Mouse (Mus musculus) adrenal gland, postnatal 36 days (tissue): ENCODE results near the gene Krt33b. TPM values are rescaled to one million over a fixed set of nuclear protein-coding genes. Genes with fewer than 3 reads are reported as not detected.

ENCODE experiments used
- DNase-seq, 2 experiments: peaks; one replicate each; pipeline ENCODE4 v3.0.0; 2021; ENCODE audit warnings: mixed read lengths in 1 of 2
- long read RNA-seq, 2 experiments: library from polyadenylated mRNA; stranded (forward); transcript quantifications; one replicate each; pipeline ENCODE4 v2.0.0; 2021; ENCODE audit warnings: borderline sequencing depth in 2 of 2
- total RNA-seq, 2 experiments: library from RNA; stranded (reverse); gene quantifications; 2 replicates each; pipeline ENCODE4 v1.2.3; 2021

Krt33b gene
- not detected for total RNA-seq
- long read RNA-seq, experiment 1 = 0 reads
- long read RNA-seq, experiment 2 = 0 reads

DNA sequence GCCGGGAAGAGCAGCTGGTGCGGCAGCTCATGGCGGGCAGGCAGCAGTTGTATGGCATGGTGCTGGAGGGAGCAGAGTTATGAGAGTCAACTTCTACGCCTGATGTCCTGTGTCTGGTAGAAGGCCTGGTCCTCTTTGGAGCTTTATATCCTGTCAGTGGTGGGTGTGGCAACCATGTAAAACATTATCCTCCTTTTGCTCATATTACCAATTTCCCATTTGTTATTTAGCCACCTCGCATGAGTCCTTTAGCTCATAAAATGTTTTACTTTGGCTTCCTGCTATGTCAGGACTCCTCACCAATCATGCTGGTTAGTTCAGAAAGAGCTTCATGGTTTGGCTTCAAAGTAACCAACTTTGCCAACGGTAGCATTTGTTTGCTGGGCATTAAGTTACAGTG lies at the start of gene Krt33b:
Gene Krt33b, minus strand, starts transcription at position 101 of the 400 bp plus-strand sequence.
- DNase-seq = no peak

DNA sequence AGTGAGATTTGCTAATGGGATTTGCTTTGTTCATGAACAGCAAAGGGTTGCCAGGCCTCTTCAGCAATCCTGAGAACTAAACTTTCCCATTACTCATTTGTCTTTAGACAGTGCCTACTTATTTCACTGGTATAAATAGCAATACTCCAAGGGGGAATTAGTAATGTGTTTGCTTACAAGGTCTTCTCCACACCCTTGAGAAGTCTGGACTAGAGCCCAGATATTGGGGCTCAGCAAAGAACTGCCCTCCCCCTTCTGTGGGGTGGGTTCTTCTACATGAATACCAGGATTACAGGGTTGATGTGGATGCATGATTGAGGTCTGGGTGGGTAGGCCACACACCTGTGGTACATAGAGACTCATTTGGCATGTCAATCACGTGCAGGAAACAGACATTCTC lies 44.2 kb upstream of the Krt33b start:
- DNase-seq = no peak

DNA sequence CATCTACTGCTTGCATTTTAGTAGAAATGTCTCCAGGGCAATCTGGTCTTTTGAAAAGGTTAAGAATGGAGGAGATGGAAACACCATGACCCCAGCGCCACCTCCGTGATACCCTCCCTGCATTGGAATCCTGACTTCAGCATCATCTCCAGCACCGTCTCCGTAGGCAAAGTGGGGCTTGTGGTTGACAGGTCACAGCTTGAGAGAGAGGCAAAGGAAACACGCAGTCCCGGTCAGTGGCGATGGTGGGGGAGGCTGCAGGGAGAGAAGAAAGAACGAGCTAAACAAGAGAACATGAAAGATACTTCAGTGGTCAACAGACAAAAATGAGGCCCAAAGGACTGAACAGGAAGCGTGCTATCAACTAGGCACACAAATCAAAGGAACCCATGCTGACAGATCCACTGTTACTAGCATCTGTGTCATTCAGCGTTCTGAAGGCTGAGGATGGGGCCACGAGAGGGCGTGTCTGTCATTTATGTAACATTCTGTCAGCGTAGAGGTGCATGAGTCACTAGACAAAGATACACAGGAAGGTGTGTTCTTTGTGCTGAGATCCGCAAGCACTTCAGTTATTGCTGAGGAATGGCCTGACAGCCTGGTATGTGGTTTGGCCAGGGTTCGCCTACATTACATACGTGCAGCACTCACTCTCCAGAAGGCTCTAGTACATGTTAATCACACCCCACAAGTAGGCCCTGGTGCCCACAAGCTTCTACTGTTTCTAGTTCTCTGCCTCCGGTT lies 37.8 kb upstream of the Krt33b start:
- DNase-seq = no peak

DNA sequence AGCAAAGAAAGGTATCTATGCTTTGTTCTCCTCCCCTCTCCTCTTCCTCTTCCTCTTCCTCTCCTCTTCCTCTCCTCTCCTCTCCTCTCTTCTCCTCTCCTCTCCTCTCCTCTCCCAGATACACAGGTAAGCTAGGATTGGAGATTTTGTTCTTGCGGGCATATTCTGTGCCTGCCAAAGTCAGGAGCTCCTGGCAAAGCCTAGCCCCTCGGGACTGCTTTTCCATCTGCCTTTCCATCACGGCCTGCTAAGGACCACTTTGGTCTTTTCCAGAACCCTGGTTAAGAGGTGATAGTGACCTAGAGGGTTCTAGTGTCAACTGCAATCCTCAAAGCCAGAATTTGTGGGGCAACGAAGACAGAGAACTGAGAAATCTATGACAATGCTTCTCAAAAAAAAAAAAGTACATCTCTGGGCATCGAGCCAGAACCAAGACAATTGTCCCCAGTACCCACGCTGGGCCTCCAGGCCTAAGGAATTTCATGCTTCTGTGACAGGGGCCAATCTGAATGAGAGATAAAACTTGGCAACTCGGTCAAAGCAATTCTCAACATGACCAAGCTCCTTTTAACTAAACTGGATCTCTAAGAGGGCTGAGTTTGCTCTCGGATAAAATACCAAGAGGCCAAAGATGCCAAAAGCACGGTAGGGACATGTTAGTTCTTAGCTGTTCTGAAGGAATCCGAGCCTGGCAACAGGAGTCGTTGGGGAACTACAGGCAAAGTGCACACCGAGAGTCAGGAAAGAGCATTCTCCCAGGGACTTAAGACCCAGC lies 36.8 kb upstream of the Krt33b start:
- no peak for DNase-seq

DNA sequence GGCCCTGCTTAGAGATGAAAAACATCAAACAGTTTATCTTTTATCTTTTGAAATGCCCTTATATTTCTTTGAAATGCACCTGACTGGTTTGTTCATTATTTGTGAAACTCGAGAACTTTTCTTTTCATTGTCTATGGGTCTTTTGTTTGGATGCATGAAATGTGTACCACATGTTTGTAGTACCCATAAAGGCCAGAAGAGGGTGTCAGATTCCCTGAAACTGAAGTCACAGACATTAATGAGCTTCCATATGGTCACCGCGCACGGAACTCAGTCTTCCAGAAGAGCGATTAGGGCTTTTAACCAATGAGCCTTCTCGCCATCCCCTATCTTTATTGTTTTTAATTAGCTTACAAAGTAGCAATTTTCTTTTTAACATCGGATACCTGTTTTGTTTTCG lies 29.2 kb upstream of the Krt33b start:
- no peak for DNase-seq

DNA sequence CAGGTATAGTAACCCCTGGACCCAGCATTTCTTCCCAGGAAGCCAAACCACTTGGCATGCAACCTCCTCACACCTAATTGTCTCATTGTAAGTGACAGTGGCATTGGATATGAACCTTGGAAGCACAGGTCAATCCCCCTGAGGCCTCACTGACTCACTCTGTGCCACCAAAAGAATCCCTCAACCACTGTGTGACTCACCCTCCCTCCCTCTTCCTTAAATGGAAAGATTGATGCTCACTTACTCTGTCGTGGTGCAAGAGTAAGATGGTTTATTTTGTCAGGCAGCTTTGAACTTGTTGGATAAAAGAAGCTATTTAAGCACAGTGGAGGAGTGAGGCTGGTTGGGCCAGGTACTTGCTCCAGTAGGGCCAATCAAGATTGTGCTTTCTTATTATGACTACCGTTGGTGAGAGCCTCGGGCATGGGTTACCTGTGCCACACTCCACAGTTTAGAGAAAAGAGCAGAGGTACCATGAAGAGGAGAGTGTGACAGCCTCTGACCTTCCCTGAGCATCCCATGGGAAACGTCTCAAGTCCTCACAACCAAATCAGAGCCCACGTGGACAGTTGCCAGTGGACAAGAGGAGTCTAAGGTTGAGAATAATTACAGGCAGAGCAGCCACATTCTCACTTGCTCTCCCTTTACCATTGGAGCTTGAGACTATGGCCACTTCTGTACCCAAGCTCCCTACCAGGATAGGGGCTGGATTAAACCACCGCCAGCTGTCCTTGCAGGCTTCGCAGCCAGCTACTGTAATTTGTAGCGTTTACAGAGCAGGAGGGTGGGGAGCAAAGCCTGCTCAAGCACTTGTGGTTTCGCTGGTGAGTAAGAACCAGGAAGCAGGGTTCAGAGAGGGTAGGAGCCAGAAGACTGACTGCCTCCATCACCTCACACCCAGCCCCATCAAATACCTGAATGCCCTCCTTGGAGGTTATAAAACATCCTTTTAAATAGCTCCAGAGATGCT lies 26.3 kb upstream of the Krt33b start:
- peak; percentile 1 to 26 for DNase-seq

DNA sequence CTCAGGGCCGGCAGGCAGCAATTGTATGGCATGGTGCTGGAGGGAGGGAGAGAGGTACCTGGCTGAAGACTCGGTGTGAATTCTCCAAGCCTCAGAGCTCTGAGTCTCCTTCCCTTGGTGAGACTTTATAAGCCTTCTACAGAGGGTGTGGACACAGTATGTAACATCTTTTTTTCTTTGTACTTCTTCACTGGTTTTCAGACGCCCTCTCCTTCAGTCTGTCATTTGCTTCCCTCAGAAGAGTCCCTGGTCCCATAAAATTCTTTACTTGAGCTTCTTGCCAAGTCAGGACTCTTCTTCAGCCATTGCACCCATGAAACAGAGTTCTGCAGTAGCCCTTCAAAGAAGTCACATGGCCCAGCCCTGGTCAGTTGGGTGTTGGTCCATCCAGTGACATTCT lies 20.8 kb upstream of the Krt33b start, which contains the start of gene Krt31:
Gene Krt31, minus strand, starts transcription at position 101 of the 400 bp plus-strand sequence.
- no peak for DNase-seq

DNA sequence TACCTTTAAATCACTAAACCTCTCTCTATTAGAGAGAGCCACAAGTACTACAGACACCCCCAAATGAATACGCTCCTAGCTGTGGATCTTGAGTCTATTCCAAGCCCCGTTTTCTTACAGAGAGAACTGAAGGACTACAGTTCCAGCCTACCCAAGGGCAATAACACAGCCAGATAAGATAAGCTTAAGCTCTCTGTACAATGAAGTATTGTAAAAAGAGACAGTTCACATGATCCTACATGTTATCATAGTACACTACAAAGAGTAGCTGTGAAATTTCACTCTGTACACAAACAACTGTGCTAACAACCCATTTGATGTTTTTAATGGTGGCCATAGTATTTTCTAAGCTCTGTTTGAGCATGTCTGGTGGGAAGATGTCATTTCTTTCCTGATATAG lies 17.5 kb upstream of the Krt33b start:
- DNase-seq = no peak

DNA sequence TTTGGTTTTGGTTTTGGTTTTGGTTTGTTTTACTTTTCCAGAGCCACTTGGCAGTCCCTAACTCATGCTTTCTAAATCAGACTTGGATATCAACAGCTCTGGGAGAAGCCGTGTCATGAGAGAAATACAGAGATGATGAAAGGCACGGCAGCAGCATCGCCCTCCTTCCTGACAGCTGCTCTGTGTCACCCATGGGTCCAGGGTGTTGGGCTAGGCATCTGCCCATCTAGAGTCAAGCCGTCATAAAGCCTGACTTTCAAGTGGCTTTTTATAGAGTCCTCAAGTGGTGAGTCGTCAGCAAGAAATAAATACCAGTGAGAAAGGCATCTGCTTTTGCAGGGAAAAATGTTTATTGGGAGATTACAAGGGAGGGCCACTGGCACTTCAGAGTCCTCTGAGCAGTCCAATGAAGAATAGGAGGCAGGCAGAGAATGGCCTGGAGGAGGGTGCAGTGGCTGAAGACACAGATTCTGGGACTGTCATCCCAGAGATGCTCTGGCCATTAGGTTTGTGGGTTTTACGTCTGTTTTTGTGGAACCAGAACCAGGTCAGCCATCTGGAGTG lies 16.7 kb upstream of the Krt33b start:
- no peak for DNase-seq

DNA sequence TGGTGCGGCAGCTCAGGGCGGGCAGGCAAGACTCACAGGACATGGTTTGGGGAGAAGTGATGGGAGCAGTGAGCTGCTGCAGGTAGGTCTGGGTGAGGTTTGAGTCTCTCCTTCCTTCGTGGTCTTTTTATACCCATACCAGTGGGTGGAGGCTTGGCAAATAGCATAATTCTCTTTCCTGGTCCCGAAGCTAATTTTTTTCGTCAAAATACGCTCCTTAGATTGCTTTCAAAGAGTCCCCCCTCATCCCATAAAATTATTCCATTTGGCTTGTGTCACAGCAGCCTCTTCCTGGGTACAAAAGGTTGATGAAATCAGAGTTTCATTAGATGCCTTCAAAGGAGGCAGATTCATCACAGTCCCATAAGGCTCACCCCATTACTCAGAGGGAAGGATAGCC lies 11.8 kb upstream of the Krt33b start, which contains the start of gene Krt34:
Gene Krt34, minus strand, starts transcription at position 101 of the 400 bp plus-strand sequence.
- DNase-seq = no peak

DNA sequence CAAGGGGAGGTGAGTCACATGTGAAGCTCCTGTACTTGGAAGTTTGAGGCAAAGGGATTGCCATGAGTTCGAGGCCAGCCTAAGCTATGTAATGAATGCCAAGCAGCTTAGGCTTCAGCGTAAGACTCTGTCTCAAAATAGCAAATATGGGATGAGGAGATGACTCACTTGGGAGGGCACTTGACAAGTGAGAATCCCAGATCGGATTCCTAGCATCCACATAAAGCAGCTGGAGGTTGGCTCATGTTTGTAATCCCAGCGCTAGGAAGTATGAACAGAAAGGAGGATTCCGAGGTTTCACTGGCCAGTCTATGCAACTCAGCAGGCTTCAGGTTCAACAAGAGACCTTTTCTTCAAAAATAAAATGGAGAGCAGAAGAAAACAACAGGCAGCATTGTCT lies 8.2 kb downstream of the Krt33b start:
- DNase-seq = no peak

DNA sequence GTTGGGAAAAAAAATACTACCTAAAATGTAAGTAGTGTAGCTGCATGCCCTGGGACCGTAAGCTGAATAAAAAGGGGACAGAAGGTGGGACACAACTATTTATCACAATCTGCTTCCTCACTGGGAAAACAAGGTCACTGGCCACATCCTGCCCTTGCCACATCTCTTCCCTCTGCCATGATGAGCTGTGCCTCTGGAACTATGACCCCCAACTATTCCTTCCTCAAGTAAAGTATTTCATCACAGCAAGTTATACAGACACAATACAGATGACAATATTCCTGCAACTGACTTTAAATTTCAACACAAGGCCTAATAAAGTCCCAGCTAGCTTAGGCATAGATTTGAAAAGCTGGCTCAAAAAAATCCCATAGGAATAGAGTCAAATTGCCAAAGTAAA lies 10.2 kb downstream of the Krt33b start:
- DNase-seq = no peak

DNA sequence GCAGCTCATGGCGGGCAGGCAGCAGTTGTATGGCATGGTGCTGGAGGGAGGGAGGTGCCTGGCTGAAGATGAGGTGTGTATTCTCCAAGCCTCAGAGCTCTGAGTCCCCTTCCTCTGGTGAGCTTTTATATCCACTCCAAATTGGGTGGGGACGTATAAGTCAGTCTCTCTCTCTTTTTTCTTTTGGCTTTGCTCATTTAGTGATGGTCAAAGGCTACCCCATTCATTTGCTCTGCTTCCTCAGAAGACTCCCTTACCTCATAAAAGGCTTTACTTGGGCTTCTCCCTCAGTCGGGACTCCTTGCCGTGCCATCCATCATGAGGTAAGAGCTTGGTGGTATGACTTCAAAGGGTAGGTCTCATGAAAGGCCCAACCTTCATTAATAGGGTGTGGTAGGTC lies 13.6 kb downstream of the Krt33b start, which contains the start of gene Krt33a:
Gene Krt33a, minus strand, starts transcription at position 101 of the 400 bp plus-strand sequence.
- no peak for DNase-seq

DNA sequence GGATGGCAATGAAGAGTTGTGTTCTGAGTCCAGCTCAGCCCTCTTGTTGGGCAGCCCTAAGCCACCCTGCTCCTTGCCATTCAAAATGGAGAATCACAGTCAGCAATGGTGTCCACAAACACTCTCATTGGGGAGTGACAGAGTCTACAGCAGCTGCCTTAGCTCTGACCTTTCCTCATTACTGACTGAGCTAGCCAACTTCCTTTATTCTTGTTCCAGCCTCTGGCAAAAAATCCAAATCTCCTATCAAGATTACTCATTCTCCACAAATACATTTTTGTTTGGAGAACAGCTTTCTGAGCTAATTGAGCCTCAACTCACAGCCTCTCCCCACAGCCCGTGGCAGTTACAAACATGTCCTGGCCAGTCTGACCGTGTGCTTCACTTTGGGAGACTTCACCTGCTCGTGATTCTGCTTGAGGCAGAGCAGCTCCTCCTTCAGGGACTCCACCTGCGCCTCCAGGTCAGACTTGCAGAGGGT lies 15.9 kb downstream of the Krt33b start:
- DNase-seq = no peak

DNA sequence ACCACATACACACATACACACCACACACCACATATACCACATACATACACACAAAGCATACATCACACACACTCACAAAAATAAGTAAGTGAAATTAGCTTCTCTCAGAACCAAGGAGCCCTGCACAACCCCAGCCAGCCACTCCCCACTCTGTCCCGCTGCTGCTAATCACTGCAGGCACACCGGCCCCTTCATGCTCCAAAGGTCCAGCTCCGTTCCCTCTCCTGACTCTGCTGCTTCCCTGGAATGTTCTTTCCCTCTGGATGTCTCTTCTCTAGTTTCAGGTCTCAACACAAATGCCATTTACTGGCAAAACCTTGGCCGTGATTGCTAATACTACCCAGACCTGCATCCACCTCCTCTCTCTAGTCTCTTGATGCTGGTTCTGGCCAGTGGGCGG lies 19.0 kb downstream of the Krt33b start:
- DNase-seq = no peak

DNA sequence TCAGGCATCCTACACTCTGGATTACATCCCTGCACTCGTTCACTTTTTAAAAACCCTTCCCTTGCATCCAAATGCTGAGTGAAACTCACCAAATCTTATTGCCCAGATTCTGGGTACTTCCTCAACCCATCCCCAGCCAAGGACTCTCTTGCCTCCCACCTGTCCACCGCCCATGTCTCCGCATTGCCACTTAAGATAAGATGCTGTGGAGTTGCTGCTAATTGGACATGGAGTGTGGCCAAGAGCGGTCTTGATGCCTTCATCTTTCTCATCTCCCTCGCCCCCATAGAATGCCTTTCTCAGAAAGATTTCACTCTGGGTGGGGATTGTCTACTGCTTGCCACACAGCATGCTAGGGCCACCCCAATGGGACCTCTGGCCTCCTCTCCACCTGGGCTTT lies 21.3 kb downstream of the Krt33b start:
- no peak for DNase-seq

DNA sequence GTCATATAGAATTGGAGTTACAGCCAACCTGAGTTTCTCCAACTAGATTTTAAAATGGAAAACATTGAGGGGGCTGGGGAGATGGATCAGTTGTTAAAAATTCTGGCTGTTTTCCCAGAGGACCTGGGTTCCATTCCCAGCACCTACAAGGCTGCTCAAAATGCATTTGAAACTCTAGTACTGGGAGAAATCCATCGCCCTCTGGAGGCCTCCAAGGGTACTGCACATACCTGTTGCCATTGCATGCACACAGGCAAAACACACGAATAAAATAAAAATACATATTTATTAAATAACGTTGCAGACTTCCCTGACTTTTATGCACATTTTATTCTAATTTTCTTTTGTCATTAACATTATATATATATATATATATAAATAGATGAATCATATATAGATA lies 23.0 kb downstream of the Krt33b start:
- no peak for DNase-seq

DNA sequence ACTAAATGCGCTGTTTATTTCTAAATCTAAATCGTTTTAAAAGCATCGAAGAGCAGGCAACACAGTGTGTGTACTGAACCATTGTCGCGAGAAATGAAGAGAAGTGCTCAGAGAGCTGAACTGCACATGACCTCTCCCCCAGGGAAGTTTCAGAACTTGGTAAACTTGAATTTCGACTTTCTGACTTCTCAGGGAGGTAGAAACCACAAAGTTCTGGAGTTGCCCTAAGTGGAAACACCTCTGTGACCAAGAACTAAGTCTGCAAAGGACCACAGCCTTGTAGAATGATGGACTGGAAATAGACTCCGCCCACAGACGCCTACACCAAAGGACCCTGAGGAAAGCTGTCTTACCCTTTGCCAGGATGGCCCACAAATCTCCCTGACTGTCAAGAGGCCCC lies 23.8 kb downstream of the Krt33b start:
- DNase-seq = no peak

DNA sequence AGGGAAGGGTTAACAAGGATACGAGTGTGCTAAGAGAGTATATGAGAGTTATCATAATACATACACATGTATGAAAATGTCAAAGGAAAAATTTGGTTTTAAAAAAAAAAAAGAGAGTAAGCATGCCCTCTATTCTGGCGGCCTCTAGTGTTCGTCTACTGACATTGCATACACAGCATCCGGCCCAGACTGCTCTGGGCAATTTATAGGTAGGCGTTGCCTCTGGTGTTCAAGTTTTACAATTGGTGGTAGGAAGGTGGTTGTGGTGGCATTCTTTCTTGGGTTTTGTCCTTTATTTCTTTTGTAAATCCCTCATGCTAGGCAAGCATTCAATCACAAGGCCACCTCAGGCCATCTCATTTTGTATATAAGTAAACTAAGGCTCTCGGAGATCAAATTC lies 24.8 kb downstream of the Krt33b start:
- peak; percentile 25 to 53 for DNase-seq

DNA sequence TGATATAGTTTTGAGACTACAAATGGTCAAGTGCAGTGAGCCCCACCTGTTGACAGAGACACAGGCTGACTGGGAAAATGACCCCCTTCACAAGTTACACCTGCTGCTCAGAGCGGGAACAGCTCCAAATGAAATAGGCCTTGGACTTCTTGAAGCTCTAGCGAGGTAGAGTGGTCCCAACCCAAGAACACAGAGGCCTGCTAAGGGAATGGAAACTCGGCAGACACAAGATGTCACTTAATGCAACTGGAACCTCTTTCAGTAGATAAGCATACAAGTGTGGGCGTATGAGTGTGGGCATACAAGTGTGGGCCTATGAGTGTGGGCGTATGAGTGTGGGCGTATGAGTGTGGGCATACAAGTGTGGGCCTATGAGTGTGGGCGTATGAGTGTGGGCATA lies 30.6 kb downstream of the Krt33b start:
- no peak for DNase-seq

DNA sequence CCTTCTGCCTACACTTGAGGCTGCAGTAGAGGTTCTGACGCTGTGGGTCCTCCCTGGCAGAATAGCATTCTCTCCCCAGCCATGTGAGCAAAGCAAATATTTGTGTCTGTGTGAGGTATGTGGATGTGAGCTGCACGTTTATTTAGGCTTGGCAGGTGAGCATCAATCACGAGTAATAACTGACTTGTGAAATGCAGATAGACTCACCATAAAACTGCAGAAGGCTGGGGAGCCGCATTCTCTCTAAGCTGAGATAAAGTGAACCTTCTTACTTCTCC lies 35.3 kb downstream of the Krt33b start:
- DNase-seq = no peak
